8 mouse cellular contexts compared by ENCODE assay signal in the genomic region with DNA sequence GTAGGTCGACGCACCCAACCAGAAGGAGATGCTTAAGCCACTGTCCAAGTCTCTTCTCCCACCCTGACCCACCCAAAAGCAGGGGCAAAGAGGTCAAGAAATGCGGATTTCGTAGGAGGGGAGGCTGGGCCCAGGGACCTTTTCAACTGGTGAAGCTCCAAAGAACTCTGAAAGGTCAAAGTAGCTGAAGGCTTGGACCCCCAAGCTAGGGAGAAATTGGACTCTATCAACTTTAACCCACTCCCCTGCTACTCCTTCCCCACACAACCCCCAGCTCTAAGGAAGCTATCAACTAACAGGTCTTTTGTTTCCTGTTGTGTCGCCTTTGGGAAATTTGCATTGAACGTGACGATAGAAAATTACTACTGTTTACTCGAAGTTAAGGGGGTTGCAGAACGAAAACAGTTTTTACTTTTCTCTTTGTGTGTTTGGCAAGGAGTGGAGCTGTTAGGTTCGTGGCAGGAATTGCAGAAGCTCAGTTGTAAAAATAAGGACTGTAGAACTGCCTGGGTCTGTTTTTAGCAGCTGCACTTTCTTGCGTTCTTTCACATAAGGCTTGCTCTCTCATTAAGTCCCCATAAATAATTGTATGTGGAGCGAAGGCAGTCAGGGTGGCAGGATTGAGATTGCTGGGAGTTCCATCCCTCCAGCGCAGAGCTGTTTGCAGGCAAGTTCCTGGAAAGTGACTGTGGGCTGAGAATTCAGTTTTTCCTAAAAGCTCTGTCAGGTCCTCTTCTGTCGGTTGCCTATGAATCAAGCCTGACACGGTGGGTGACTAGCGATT. TPM values are rescaled to one million over a fixed set of nuclear protein-coding genes. Genes with fewer than 3 reads are reported as not detected.
DNase-seq lines count a peak whose midpoint lies in the region; ATAC-seq and TF ChIP-seq lines count a peak whose summit lies in the region.

No protein-coding gene starts in this region.

- H3K9me3 ChIP-seq in heart, embryonic 16.5 days (replicated peaks; ENCODE audit: control insufficient read depth, low read length), result no peaks in the 10 kb centered on the region
- H3K9me3 ChIP-seq in hindbrain, postnatal 0 days (ENCODE audit: low read length), result no peaks in the 10 kb centered on the region

- peaks cover 13% of the 10 kb centered on the region for H3K4me1 ChIP-seq in heart, embryonic 16.5 days (ENCODE audit: control insufficient read depth, insufficient read depth, low read length)
- H3K4me1 ChIP-seq in cortical plate, adult 2 months (ENCODE audit: control insufficient read depth, insufficient read depth, low read length), result no peaks in the 10 kb centered on the region
- no peaks in the 10 kb centered on the region for H3K4me1 ChIP-seq in hindbrain, postnatal 0 days (ENCODE audit: insufficient read depth, low read length)

- WGBS in heart, embryonic 16.5 days, result 5% methylated on average over 16 of the region's 16 CpGs
- WGBS in hindbrain, postnatal 0 days, result 4% methylated on average over 16 of the region's 16 CpGs

- no peak for ATAC-seq in heart, embryonic 16.5 days (replicated peaks; ENCODE audit: extremely low read depth, insufficient read depth, low FRiP score)
- ATAC-seq in hindbrain, postnatal 0 days, result no peak

- H3K36me3 ChIP-seq in heart, embryonic 16.5 days (ENCODE audit: control insufficient read depth, insufficient read depth), result no peaks in the 10 kb centered on the region
- H3K36me3 ChIP-seq in hindbrain, postnatal 0 days (ENCODE audit: insufficient read depth, low read length), result no peaks in the 10 kb centered on the region

- H3K9ac ChIP-seq in heart, embryonic 16.5 days (ENCODE audit: low read length), result no peak overlapping the region
- H3K9ac ChIP-seq in hindbrain, postnatal 0 days (replicated peaks; ENCODE audit: low read length), result peak overlapping the region; percentile 55

- no peak for TF ChIP-seq POLR2A in cortical plate, adult 2 months (IDR thresholded peaks at IDR 0.05; ENCODE audit: extremely low read depth, insufficient read depth, low read length)

- H3K27me3 ChIP-seq in heart, embryonic 16.5 days (ENCODE audit: control insufficient read depth, insufficient read depth, low read length), result peaks cover 39% of the 10 kb centered on the region
- H3K27me3 ChIP-seq in hindbrain, postnatal 0 days (ENCODE audit: insufficient read depth, low read length), result peaks cover 20% of the 10 kb centered on the region

- no peak overlapping the region for H3K27ac ChIP-seq in heart, embryonic 16.5 days (ENCODE audit: low read length)
- H3K27ac ChIP-seq in cortical plate, adult 2 months (ENCODE audit: insufficient read depth, low read length), result no peak overlapping the region
- no peak overlapping the region for H3K27ac ChIP-seq in hindbrain, postnatal 0 days

- DNase-seq in heart, postnatal 4 days, result no peak
- DNase-seq in hindbrain, postnatal 0 days (ENCODE audit: low spot score), result no peak
- DNase-seq in natural killer cell, adult 2 months (ENCODE audit: low spot score in 2 of 2), result peak; percentile 23 to 50
- DNase-seq in cerebellum, adult 9-10 months, result no peak
- DNase-seq in yolk sac, embryonic 10.5 days (ENCODE audit: low spot score), result no peak
- DNase-seq in urinary bladder, postnatal 14 days (ENCODE audit: low spot score), result no peak

- H3K4me2 ChIP-seq in heart, embryonic 16.5 days (ENCODE audit: low read depth, low read length), result peak overlapping the region; percentile 100
- H3K4me2 ChIP-seq in hindbrain, postnatal 0 days (ENCODE audit: low read depth, low read length), result peak overlapping the region; percentile 100

- peak overlapping the region; percentile 82 for H3K4me3 ChIP-seq in heart, embryonic 16.5 days (ENCODE audit: low read length)
- peak overlapping the region; percentile 56 for H3K4me3 ChIP-seq in cortical plate, adult 2 months (ENCODE audit: insufficient read depth, low read length)
- peak overlapping the region; percentile 56 for H3K4me3 ChIP-seq in hindbrain, postnatal 0 days (ENCODE audit: low read length)

- TF ChIP-seq CTCF in cortical plate, adult 2 months (IDR thresholded peaks at IDR 0.05; ENCODE audit: extremely low read depth, insufficient read depth, low read length), result no peak
- TF ChIP-seq CTCF in hindbrain, postnatal 0 days (IDR thresholded peaks at IDR 0.05; ENCODE audit: low read depth), result no peak

RNA-seq across cellular contexts. Expression of a gene that starts 0.7 kb away (rescaled TPM):
- polyA plus RNA-seq in heart, embryonic 16.5 days (2015; fragmentation: Nextera tagmentation; extraction: Ambion mirVana), result 14.0 and 34.0 TPM in 2 replicates
- 10 to 100 TPM; 24.4 to 25.3 TPM for total RNA-seq in heart, postnatal 4 days (2021)
- 86.8 and 93.1 TPM in 2 replicates for polyA plus RNA-seq in cortical plate, adult 2 months (2012; rRNA removed)
- 37.1 and 44.5 TPM in 2 replicates for total RNA-seq in hindbrain, postnatal 0 days (2014; rRNA removed)
- polyA plus RNA-seq in hindbrain, postnatal 0 days (2015; fragmentation: Nextera tagmentation; extraction: Ambion mirVana), result 21.5 and 26.2 TPM in 2 replicates

Comparison
In these comparisons a context has a peak if more than half of its experiments do, and no peak if none do; other contexts are left out.
1. DNase-seq: peak in natural killer cell, adult 2 months (2 of 2); none in heart, postnatal 4 days (single experiment), hindbrain, postnatal 0 days (single experiment), cerebellum, adult 9-10 months (single experiment), yolk sac, embryonic 10.5 days (single experiment) and urinary bladder, postnatal 14 days (single experiment).
2. Peak in every context shown above with its lines, with median percentiles within 50 percentile points of each other: H3K4me3 ChIP-seq.